Mouse (Mus musculus): ENCODE data around the gene Gpr174. TPM values are rescaled to one million over a fixed set of nuclear protein-coding genes. Genes with fewer than 3 reads are reported as not detected.

Gpr174 gene
- polyA plus RNA-seq, 1 experiment from 2014 or later, result 0.09 TPM

GRCm38 (mm10) chrX:107306492-107306891, 50.8 kb downstream of the Gpr174 start:
- no peak overlapping the region for H3K4me3 ChIP-seq (replicated peaks)
- no peak for ATAC-seq (ENCODE audit: low read depth)
- no peaks in the 10 kb centered on the region for H3K27me3 ChIP-seq
- H3K4me1 ChIP-seq (replicated peaks), result no peaks in the 10 kb centered on the region
- no peak for DNase-seq
- H3K9me3 ChIP-seq (replicated peaks), result no peaks in the 10 kb centered on the region
- no peak overlapping the region for H3K4me2 ChIP-seq
- H3K27ac ChIP-seq, result no peak overlapping the region
- H3K9ac ChIP-seq, result no peak overlapping the region
- no peaks in the 10 kb centered on the region for H3K36me3 ChIP-seq

- Histone ChIP-seq H3K27me3 (no peaks in the 10 kb centered on the region), H3K4me2 (no peak overlapping the region), H3K27ac (no peak overlapping the region), H3K4me3 (replicated peaks) (no peak overlapping the region), H3K4me1 (replicated peaks) (no peaks in the 10 kb centered on the region), H3K9me3 (replicated peaks) (no peaks in the 10 kb centered on the region), H3K9ac (no peak overlapping the region), H3K36me3 (no peaks in the 10 kb centered on the region)
- no peak for ATAC-seq (ENCODE audit: low read depth)
- WGBS (ENCODE audit: insufficient replicate concordance), result 26% methylated on average over 5 of the region's 5 CpGs
- DNase-seq, result no peak
These were observed 56.9 kb downstream of the Gpr174 start for GRCm38 (mm10) chrX:107312533-107312932.

- 71% methylated on average over 8 of the region's 8 CpGs for WGBS (ENCODE audit: insufficient replicate concordance)
- DNase-seq (no peak), ATAC-seq (ENCODE audit: low read depth) (no peak)
These were observed 70.2 kb downstream of the Gpr174 start for GRCm38 (mm10) chrX:107325697-107326381.

GRCm38 (mm10) chrX:107329849-107330248, 74.2 kb downstream of the Gpr174 start:
- Histone ChIP-seq H3K4me3 (replicated peaks) (no peak overlapping the region), H3K36me3 (no peaks in the 10 kb centered on the region), H3K4me2 (no peak overlapping the region), H3K9me3 (replicated peaks) (no peaks in the 10 kb centered on the region), H3K4me1 (replicated peaks) (no peaks in the 10 kb centered on the region), H3K27ac (no peak overlapping the region), H3K27me3 (no peaks in the 10 kb centered on the region), H3K9ac (no peak overlapping the region)
- no peak for DNase-seq
- 52% methylated on average over 3 of the region's 3 CpGs for WGBS (ENCODE audit: insufficient replicate concordance)
- no peak for ATAC-seq (ENCODE audit: low read depth)

More at GRCm38 (mm10) chrX:107325697-107326381, 70.2 kb downstream of the Gpr174 start:
- H3K4me2 ChIP-seq, result no peak overlapping the region
- H3K36me3 ChIP-seq, result no peaks in the 10 kb centered on the region
- no peak overlapping the region for H3K4me3 ChIP-seq (replicated peaks)
- H3K4me1 ChIP-seq (replicated peaks), result no peaks in the 10 kb centered on the region
- H3K9ac ChIP-seq, result no peak overlapping the region
- no peaks in the 10 kb centered on the region for H3K9me3 ChIP-seq (replicated peaks)
- H3K27me3 ChIP-seq, result no peaks in the 10 kb centered on the region
- no peak overlapping the region for H3K27ac ChIP-seq

- Histone ChIP-seq H3K4me3 (replicated peaks) (no peak overlapping the region), H3K9me3 (replicated peaks) (no peaks in the 10 kb centered on the region), H3K27ac (no peak overlapping the region), H3K4me1 (replicated peaks) (no peaks in the 10 kb centered on the region), H3K9ac (no peak overlapping the region), H3K4me2 (no peak overlapping the region), H3K36me3 (no peaks in the 10 kb centered on the region), H3K27me3 (no peaks in the 10 kb centered on the region)
- DNase-seq (no peak), ATAC-seq (ENCODE audit: low read depth) (no peak)
- 60% methylated on average over 1 of the region's 1 CpGs for WGBS (ENCODE audit: insufficient replicate concordance)
These were observed 80.9 kb downstream of the Gpr174 start for GRCm38 (mm10) chrX:107336609-107337008.

- Histone ChIP-seq H3K9me3 (replicated peaks) (no peaks in the 10 kb centered on the region), H3K27me3 (no peaks in the 10 kb centered on the region), H3K36me3 (no peaks in the 10 kb centered on the region), H3K4me3 (replicated peaks) (no peak overlapping the region), H3K4me1 (replicated peaks) (no peaks in the 10 kb centered on the region), H3K9ac (no peak overlapping the region), H3K27ac (no peak overlapping the region), H3K4me2 (no peak overlapping the region)
- 43% methylated on average over 3 of the region's 3 CpGs for whole genome bisulfite sequencing (ENCODE audit: insufficient replicate concordance)
- DNase-seq (no peak), ATAC-seq (ENCODE audit: low read depth) (no peak)
These were observed 86.3 kb downstream of the Gpr174 start for GRCm38 (mm10) chrX:107341980-107342379.

Other genes starting within 250 kb of the Gpr174 start
- 0.05 and 0.08 TPM in 2 replicates for gene P2ry10, start 167.4 kb upstream of the Gpr174 start, polyA plus RNA-seq (2015; fragmentation: Nextera tagmentation; extraction: Ambion mirVana)
- gene P2ry10b, start 107.0 kb upstream of the Gpr174 start, polyA plus RNA-seq (2015; fragmentation: Nextera tagmentation; extraction: Ambion mirVana), result 0.97 and 1.00 TPM in 2 replicates
- gene Itm2a, start 147.5 kb downstream of the Gpr174 start, polyA plus RNA-seq (2015; fragmentation: Nextera tagmentation; extraction: Ambion mirVana), result 223 and 263 TPM in 2 replicates